Mouse (Mus musculus): ENCODE measurements around the gene Dpf3. TPM values are rescaled to one million over a fixed set of nuclear protein-coding genes. Genes with fewer than 3 reads are reported as not detected.

Dpf3 gene
- total RNA-seq, 2 experiments from 2014 or later = 6.0 to 7.0 TPM

DNA sequence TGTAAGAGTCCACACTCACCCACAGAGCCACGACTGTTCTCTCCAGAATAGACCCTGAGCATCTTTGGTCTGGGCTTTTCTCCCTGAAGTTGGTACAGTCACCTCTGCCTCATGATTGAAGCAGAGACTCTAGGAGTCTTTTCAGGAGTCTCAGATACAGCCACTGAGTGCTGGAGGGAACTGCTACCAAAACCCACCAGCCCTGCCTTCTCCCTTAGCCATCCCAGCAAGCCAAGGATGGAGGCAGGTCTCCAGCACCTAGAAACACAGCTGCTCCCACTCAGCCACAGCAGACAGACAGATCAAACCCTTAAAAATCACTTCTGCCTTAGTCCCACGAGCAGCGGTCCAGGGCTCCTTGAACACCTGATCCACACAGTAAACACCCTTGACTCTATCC is 139.3 kb downstream of the Dpf3 start:
- no peak for DNase-seq (ENCODE audit: extremely low spot score in 1 of 2, low spot score in 2 of 2)
- Histone ChIP-seq H3K27ac (no peak overlapping the region), H3K4me3 (no peak overlapping the region)
- intact Hi-C loops (cut with DNase I) = no loop called here
- no peak for TF ChIP-seq CTCF (IDR thresholded peaks at IDR 0.05)

DNA sequence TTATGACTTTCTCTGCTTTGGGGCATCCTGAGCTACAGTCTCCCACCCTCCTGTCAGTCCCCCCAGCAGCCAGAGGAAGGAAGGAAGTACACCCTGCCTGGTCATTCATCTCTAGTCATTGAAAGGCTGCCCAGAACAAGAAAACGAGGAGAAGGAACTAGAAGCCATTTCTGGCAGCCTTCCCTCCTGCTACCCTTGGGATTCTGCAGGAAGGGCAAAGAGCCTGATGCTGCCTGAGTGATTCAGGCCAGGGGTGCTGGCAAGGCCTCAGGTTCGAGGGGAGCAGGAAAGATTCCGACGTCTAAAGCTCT is 144.7 kb downstream of the Dpf3 start:
- intact Hi-C loops (cut with DNase I) = loop anchor here (1.0 kb wide), 1 partner anchor 144 kb away; the partner anchor contains the start of gene Dpf3
- H3K27ac ChIP-seq = peak overlapping the region; percentile 80
- DNase-seq (ENCODE audit: extremely low spot score in 1 of 2, low spot score in 2 of 2) = peak; percentile 22 to 28
- no peak for TF ChIP-seq CTCF (IDR thresholded peaks at IDR 0.05)
- no peak overlapping the region for H3K4me3 ChIP-seq

DNA sequence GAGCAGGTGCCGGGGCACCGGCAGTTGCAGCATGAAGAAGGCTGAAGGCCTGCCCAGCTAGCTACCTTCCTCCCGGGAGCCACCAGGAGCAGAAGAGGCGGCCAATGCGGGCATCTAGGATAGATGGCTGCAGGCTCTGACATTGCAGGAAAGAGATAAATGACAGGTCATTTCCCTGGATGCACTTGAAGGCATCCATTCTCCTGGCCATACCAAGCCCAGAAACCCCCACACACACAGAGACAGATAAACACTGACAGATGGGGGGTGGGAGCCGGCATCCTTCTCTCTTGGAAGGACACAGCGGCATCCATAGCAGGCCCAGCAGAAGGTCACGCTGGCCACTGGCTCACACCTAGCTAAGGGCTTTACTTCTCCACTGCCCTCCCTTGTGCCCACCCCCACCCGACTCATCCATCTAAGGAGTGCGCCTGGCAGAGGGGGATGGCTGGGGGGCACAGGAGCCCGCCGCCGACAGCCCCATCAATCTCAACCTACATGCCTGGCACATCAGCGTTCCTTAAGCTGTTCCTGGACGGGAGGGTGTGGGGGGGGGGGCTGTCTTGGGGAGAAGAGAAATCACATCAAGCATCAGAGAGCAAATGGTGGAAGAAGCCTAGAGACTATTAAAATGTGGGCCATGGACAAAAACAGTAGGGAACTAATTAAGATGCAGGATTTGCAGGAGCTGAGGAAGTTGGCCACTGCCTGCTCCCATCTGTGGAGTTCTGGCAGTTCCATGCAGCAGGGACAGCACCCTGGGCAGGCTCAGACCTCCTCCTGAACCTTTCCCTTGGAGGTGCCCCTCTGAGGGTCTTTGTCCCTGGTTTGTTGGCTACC is 145.3 kb downstream of the Dpf3 start:
- Histone ChIP-seq H3K4me3 (no peak overlapping the region), H3K27ac (peak overlapping the region; percentile 80)
- DNase-seq (ENCODE audit: extremely low spot score in 1 of 2, low spot score in 2 of 2) = no peak
- intact Hi-C loops (cut with DNase I) = loop anchor here (1.0 kb wide), 1 partner anchor 145 kb away; the partner anchor contains the start of gene Dpf3
- no peak for TF ChIP-seq CTCF (IDR thresholded peaks at IDR 0.05)

DNA sequence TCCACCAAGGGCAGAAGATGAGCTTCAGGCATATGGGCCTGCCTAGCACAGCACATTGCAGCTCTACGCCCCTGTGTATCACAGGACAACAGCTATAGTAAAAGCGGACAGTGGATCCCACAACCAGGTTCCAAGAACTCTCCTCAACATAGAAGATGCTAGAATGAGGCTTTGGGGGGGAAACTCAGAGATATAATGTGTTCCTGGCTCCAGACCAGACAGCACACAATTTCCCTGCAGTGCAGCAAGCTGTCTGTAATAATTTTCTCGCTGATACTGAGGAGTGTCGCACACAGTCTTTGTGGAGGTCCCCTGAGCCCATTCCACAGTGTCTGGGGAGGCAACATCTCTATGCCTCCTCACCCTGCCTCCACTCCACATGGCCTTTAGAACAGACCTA is 146.6 kb downstream of the Dpf3 start:
- Histone ChIP-seq H3K4me3 (no peak overlapping the region), H3K27ac (no peak overlapping the region)
- intact Hi-C loops (cut with DNase I) = no loop called here
- DNase-seq (ENCODE audit: extremely low spot score in 1 of 2, low spot score in 2 of 2) = no peak
- TF ChIP-seq CTCF (IDR thresholded peaks at IDR 0.05) = no peak

DNA sequence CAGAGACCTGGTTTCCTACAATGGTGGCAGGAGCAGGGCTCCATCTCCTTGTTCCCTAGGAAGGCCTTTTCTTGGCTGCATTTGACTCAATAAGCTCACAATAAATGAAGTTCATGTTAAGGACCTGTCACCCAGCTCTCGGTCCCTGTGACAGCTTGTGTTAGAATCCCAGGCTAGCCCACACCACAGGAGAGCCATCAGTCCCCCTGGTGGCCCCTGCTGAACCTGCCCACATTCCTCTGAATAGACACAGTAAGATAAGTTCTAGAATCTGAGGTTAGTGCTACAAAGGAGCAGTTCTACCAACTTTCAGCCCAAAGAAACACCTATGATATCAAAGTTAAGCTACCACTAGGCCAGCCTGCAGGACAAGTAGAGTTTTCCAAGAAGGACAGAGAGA is 149.2 kb downstream of the Dpf3 start:
- no peak for DNase-seq (ENCODE audit: extremely low spot score in 1 of 2, low spot score in 2 of 2)
- H3K4me3 ChIP-seq = no peak overlapping the region
- TF ChIP-seq CTCF (IDR thresholded peaks at IDR 0.05) = no peak
- intact Hi-C loops (cut with DNase I) = no loop called here
- no peak overlapping the region for H3K27ac ChIP-seq

DNA sequence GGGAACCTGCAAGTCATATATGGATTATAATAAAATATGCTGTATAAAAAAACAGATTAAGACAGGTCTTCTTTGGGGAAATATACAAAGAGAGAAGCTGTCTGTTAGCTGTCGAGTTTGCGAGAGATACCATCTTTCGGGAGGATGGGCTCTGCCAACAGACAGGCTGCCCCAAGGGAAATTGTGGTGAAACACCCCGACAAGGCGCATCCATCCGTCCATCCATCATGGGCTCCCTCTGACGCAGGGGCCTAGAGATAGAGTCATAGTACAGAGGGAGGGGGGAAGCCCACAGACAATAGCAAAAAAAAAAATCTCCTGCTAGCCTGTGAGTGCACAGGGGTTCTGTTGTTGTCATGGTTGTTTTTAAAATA is 149.8 kb downstream of the Dpf3 start:
- no peak overlapping the region for H3K4me3 ChIP-seq
- no peak for DNase-seq (ENCODE audit: extremely low spot score in 1 of 2, low spot score in 2 of 2)
- TF ChIP-seq CTCF (IDR thresholded peaks at IDR 0.05) = no peak
- intact Hi-C loops (cut with DNase I) = no loop called here
- no peak overlapping the region for H3K27ac ChIP-seq

DNA sequence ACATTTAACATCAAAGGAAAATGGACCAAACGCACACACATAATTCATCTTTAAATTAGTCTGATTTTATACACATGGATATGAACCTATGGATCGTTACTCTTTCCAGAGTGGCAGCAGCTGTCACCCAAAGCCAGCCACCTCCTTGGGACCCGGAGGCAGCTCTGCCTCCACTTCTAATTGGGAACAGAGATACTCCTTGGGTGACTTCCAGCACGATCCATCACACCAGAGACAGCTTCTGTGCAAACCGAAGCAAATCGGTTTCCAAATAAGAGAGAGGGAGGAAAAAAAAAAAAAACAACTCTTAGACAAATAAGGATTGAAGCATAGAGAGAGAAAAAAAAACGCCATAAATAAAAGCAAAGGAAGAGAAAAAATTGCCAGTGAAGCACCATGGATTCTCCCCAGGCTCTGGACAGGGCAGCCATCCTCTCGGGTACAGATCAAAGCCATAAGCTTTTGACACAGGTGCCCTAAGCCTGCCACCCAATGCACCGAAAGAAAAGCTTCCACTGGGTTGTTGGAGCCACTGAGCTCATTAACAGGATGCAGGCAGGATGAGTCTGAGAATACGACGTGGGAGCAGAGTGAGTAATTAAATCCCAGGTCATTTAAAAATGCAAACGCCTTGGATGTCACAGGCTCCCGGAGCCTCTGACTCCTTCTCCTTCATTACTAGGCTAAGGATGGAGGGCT is 150.3 kb downstream of the Dpf3 start:
- TF ChIP-seq CTCF (IDR thresholded peaks at IDR 0.05) = no peak

DNA sequence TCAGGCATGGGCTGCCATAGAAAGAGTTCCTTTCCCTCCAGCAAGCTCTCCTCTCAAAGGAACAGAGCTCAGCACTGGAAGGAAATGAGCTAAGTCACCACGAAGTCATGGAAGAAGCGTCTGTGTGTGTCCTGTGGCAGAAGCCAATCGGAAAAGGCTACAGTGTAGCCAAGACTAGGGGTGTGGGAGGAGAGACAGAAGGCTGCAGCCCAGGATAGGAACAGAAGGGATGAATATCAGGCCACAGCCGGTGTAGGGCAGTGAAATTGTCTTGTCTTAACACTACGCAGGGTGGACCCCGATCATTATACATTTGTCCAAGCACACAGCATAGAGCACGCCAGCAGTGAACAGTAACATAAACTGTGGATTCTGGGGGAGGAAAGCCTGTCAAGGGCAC is 157.5 kb downstream of the Dpf3 start:
- Histone ChIP-seq H3K4me3 (no peak overlapping the region), H3K27ac (no peak overlapping the region)
- intact Hi-C loops (cut with DNase I) = no loop called here
- DNase-seq (ENCODE audit: extremely low spot score in 1 of 2, low spot score in 2 of 2) = no peak
- no peak for TF ChIP-seq CTCF (IDR thresholded peaks at IDR 0.05)

More for the DNA sequence above, 150.3 kb downstream of the Dpf3 start:
- intact Hi-C loops (cut with DNase I) = no loop called here
- no peak for DNase-seq (ENCODE audit: extremely low spot score in 1 of 2, low spot score in 2 of 2)
- H3K4me3 ChIP-seq = no peak overlapping the region
- H3K27ac ChIP-seq = peak overlapping the region; percentile 28; the same call in 1 of the 2 replicates

DNA sequence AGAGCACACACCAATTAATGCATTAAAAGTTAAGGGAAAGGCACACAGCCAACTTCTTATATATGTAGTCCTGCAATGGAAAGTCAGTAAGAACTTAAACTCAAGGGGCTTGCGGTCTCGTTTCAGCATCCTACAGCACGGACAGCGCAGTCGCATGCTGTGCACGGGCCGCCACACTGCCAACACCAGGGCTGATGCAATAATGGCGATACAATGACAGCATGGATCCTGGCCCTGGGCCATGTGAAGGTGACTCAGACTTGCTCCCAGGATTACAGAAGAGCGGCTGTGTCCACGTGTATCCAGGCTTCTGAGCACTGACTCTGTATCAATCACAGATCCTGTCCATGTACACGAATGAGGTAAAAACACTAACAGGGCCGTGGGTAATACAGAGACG is 158.6 kb downstream of the Dpf3 start:
- TF ChIP-seq CTCF (IDR thresholded peaks at IDR 0.05) = no peak
- Histone ChIP-seq H3K27ac (no peak overlapping the region), H3K4me3 (no peak overlapping the region)
- DNase-seq (ENCODE audit: extremely low spot score in 1 of 2, low spot score in 2 of 2) = no peak
- intact Hi-C loops (cut with DNase I) = no loop called here

DNA sequence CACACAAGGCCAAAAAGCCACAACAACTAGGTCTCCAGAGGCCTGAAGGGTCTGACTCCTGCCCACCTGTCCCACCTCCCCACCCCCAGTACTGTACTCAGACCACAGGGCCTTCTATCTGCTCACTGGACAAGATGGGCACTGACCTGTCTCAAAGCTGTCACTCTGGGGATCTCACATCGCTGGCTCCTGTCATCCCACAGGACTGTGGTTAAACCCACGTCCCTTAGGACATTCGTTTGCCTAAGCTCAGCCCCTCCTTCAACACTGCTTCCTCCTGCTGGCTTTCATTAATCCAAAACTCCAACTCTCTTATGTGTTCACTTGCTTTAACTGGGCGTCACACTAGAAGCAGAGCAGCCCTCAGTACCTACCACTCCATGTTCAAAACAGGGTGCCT is 159.0 kb downstream of the Dpf3 start:
- DNase-seq (ENCODE audit: extremely low spot score in 1 of 2, low spot score in 2 of 2) = no peak
- no peak for TF ChIP-seq CTCF (IDR thresholded peaks at IDR 0.05)
- no peak overlapping the region for H3K4me3 ChIP-seq
- H3K27ac ChIP-seq = no peak overlapping the region
- intact Hi-C loops (cut with DNase I) = no loop called here

DNA sequence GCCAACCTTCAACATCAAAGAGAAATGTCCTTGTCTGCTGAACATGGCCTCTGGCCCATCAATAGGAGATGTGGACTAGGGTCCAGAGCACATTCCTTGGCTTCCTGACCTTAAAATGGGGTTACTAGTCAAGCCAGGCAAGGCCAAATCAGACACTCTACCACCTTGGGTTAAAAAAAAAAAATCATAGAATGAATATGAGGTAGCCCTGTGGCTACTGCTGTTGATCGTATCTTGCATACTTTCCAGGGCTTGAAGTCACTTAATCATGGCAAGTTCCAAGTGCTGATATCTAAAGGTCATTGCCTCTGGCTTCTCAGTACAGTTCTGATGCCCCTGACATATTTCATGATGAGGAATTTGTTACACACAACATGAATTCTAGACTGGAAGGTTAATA is 160.1 kb downstream of the Dpf3 start:
- no peak overlapping the region for H3K4me3 ChIP-seq
- intact Hi-C loops (cut with DNase I) = no loop called here
- no peak for DNase-seq (ENCODE audit: extremely low spot score in 1 of 2, low spot score in 2 of 2)
- no peak overlapping the region for H3K27ac ChIP-seq
- no peak for TF ChIP-seq CTCF (IDR thresholded peaks at IDR 0.05)

DNA sequence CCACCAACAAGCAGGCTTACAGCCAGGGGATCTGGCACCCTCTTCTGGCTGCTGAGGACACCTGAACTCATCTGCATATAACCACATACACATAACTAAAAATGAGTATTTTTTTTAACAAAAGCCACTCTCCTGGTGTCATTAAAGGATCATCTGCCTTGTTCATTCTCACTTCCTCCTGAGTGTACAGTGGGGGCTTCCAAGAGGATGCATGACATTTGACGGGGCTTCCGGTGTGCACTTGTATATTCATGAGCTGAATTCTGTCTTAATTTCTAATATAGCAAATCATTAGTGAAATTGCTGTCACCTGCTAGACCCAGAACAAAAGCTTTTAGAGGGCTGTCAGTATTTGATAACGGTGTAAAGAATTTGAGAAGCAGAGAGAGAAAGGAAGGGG is 166.8 kb downstream of the Dpf3 start:
- DNase-seq (ENCODE audit: extremely low spot score in 1 of 2, low spot score in 2 of 2) = no peak
- Histone ChIP-seq H3K27ac (no peak overlapping the region), H3K4me3 (no peak overlapping the region)
- intact Hi-C loops (cut with DNase I) = loop anchor here (5.0 kb wide), 1 partner anchor 153 kb away; no protein-coding TSS in a partner anchor
- TF ChIP-seq CTCF (IDR thresholded peaks at IDR 0.05) = no peak

All from left cerebral cortex, adult 2 months (tissue).